Mouse (Mus musculus) kidney, postnatal 0 days (tissue): ENCODE results near the gene Plk4. TPM values are rescaled to one million over a fixed set of nuclear protein-coding genes. Genes with fewer than 3 reads are reported as not detected.
"Not testable (repeated sequence)": the region's sequence is repeated elsewhere in the genome, so short reads cannot be mapped to it uniquely, and the experiment has no call there.

Experiments
- ATAC-seq: fragments of 200-750 bp; cut with Nextera tagmentation; replicated peaks from 2 replicates; pipeline ENCODE4 v1.8.0; 2017; ENCODE audit warnings: low read depth, moderate number of reproducible peaks, moderate TSS enrichment, moderate library complexity; ENCODE audit not compliant: low FRiP score
- DNase-seq: peaks from one replicate; pipeline ENCODE4 v3.0.0-alpha.2; 2016; ENCODE audit warnings: low spot score
- H3K27ac ChIP-seq: fragments of 300-500 bp; sonication (generic); 2 replicates; pipeline ENCODE4 v1.5.1; 2014; ENCODE audit warnings: mild to moderate bottlenecking
- H3K27me3 ChIP-seq: fragments of 300-500 bp; sonication (generic); 2 replicates; pipeline ENCODE4 v1.6.1; 2014; ENCODE audit warnings: low read length, mixed read lengths; ENCODE audit not compliant: insufficient read depth
- H3K36me3 ChIP-seq: fragments of 300-500 bp; sonication (generic); 2 replicates; pipeline ENCODE4 v1.6.1; 2014; ENCODE audit warnings: low read length, mixed read lengths; ENCODE audit not compliant: insufficient read depth
- H3K4me1 ChIP-seq: fragments of 300-500 bp; sonication (generic); replicated peaks from 2 replicates; pipeline ENCODE4 v1.6.1; 2014; ENCODE audit warnings: antibody characterized with exemption, low read length, mixed read lengths; ENCODE audit not compliant: insufficient read depth
- H3K4me2 ChIP-seq: fragments of 300-500 bp; sonication (generic); 2 replicates; pipeline ENCODE4 v1.6.1; 2014; ENCODE audit warnings: mild to moderate bottlenecking, low read length, moderate library complexity, mixed read lengths
- H3K4me3 ChIP-seq: fragments of 300-500 bp; sonication (generic); replicated peaks from 2 replicates; pipeline ENCODE4 v1.5.1; 2014; ENCODE audit warnings: low read depth, low read length
- H3K9ac ChIP-seq: fragments of 300-500 bp; sonication (generic); 2 replicates; pipeline ENCODE4 v1.6.1; 2014; ENCODE audit warnings: low read depth, low read length
- H3K9me3 ChIP-seq: fragments of 300-500 bp; sonication (generic); replicated peaks from 2 replicates; pipeline ENCODE4 v1.6.1; 2016; ENCODE audit warnings: low read length, inconsistent platforms, mixed read lengths
- CTCF ChIP-seq: IDR thresholded peaks from 2 replicates; pipeline ENCODE4 v1.5.1; 2016; ENCODE audit warnings: antibody characterized with exemption, low read depth, mild to moderate bottlenecking, moderate library complexity
- WGBS: fragments of 180-500 bp; shearing (Covaris S2); extraction: QIAGEN DNeasy Blood & Tissue Kit; methylation state at CpG from one replicate; pipeline ENCODE4 v1.1.7; 2014; 5-methylcytosine and 5-hydroxymethylcytosine counted together
- polyA plus RNA-seq: library from polyadenylated mRNA; unstranded; fragments of >200 nt; fragmentation: Nextera tagmentation; extraction: Ambion mirVana; gene quantifications from 2 replicates; pipeline ENCODE4 v1.2.1, GENCODE M21; 2015

Plk4 gene
- polyA plus RNA-seq, 1 experiment from 2014 or later = 24.7 TPM

GRCm38 (mm10) chr3:40800373-40800823 is 579 bp downstream of the Plk4 start:
- Histone ChIP-seq H3K4me1 (no peaks in the 10 kb centered on the region), H3K4me3 (peak overlapping the region; percentile 98), H3K9ac (peak overlapping the region; percentile 82), H3K36me3 (peaks cover 10% of the 10 kb centered on the region), H3K9me3 (no peaks in the 10 kb centered on the region), H3K27me3 (no peaks in the 10 kb centered on the region), H3K27ac (peak overlapping the region; percentile 73), H3K4me2 (peak overlapping the region; percentile 97)
- no peak for TF ChIP-seq CTCF
- 2% methylated on average over 33 of the region's 37 CpGs for WGBS
- DNase-seq (no peak), ATAC-seq (peak; percentile 77; the same call in 1 of the 2 replicates)

GRCm38 (mm10) chr3:40806871-40807270 is 7.1 kb downstream of the Plk4 start:
- H3K4me1 ChIP-seq = no peaks in the 10 kb centered on the region
- whole genome bisulfite sequencing = 30% methylated on average over 2 of the region's 2 CpGs
- no peak overlapping the region for H3K9ac ChIP-seq
- no peaks in the 10 kb centered on the region for H3K27me3 ChIP-seq
- peaks cover 17% of the 10 kb centered on the region for H3K36me3 ChIP-seq
- peak; percentile 15 for DNase-seq
- H3K4me3 ChIP-seq = no peak overlapping the region
- no peak overlapping the region for H3K27ac ChIP-seq
- H3K9me3 ChIP-seq = no peaks in the 10 kb centered on the region
- no peak overlapping the region for H3K4me2 ChIP-seq
- TF ChIP-seq CTCF = no peak
- ATAC-seq = no peak

GRCm38 (mm10) chr3:40808686-40809085 is 8.9 kb downstream of the Plk4 start:
- Histone ChIP-seq H3K9ac (no peak overlapping the region), H3K27ac (no peak overlapping the region), H3K4me1 (no peaks in the 10 kb centered on the region), H3K4me2 (no peak overlapping the region), H3K27me3 (no peaks in the 10 kb centered on the region), H3K9me3 (no peaks in the 10 kb centered on the region), H3K36me3 (peaks cover 25% of the 10 kb centered on the region), H3K4me3 (no peak overlapping the region)
- WGBS = 92% methylated on average over 10 of the region's 10 CpGs
- TF ChIP-seq CTCF = no peak
- no peak for DNase-seq
- no peak for ATAC-seq

- Histone ChIP-seq H3K27me3 (no peaks in the 10 kb centered on the region), H3K9ac (no peak overlapping the region), H3K9me3 (no peaks in the 10 kb centered on the region), H3K4me1 (no peaks in the 10 kb centered on the region), H3K27ac (no peak overlapping the region), H3K4me2 (no peak overlapping the region), H3K36me3 (peaks cover 30% of the 10 kb centered on the region), H3K4me3 (no peak overlapping the region)
- TF ChIP-seq CTCF = no peak
- ATAC-seq (no peak), DNase-seq (no peak)
- WGBS = 84% methylated on average over 2 of the region's 2 CpGs
Measured at GRCm38 (mm10) chr3:40809894-40810293, 10.1 kb downstream of the Plk4 start.

- H3K4me1 ChIP-seq = no peaks in the 10 kb centered on the region
- H3K27ac ChIP-seq = no peak overlapping the region
- H3K9me3 ChIP-seq = no peaks in the 10 kb centered on the region
- H3K36me3 ChIP-seq = peaks cover 22% of the 10 kb centered on the region; the same call in 1 of the 2 replicates
- no peak for TF ChIP-seq CTCF
- H3K9ac ChIP-seq = no peak overlapping the region
- no peak overlapping the region for H3K4me2 ChIP-seq
- H3K27me3 ChIP-seq = no peaks in the 10 kb centered on the region
- no peak for DNase-seq
- no peak for ATAC-seq
- 91% methylated on average over 2 of the region's 2 CpGs for WGBS
- H3K4me3 ChIP-seq = no peak overlapping the region
Measured at GRCm38 (mm10) chr3:40813275-40813674, 13.5 kb downstream of the Plk4 start.

GRCm38 (mm10) chr3:40845521-40845920 is 45.7 kb downstream of the Plk4 start:
- not testable (repeated sequence) for H3K36me3 ChIP-seq, H3K27ac ChIP-seq, ATAC-seq, H3K4me3 ChIP-seq, H3K27me3 ChIP-seq, H3K9me3 ChIP-seq, H3K9ac ChIP-seq, H3K4me1 ChIP-seq
- peak; percentile 1 for DNase-seq
- peak overlapping the region; percentile 56 for H3K4me2 ChIP-seq
- WGBS = 71% methylated on average over 6 of the region's 6 CpGs

- under 1% methylated on average over 34 of the region's 39 CpGs for WGBS
- DNase-seq (peak; percentile 98), ATAC-seq (peak; percentile 99)
- H3K4me1 ChIP-seq, H3K27me3 ChIP-seq, H3K36me3 ChIP-seq, H3K9me3 ChIP-seq: not testable (repeated sequence)
- TF ChIP-seq CTCF = peak; percentile 75
- peak within 1 kb of the TSS; percentile 86 for H3K27ac ChIP-seq
- H3K4me2 ChIP-seq = peak within 1 kb of the TSS; percentile 68
- peak within 1 kb of the TSS; percentile 42 for H3K4me3 ChIP-seq
- peak within 1 kb of the TSS; percentile 52; the same call in 1 of the 2 replicates for H3K9ac ChIP-seq
Measured at GRCm38 (mm10) chr3:40846473-40846956, 46.7 kb downstream of the Plk4 start, which contains the start of gene Mfsd8. Gene Mfsd8 (minus strand): TSS chr3:40846886.

- DNase-seq, ATAC-seq, H3K4me1 ChIP-seq, H3K27me3 ChIP-seq, H3K36me3 ChIP-seq, H3K9me3 ChIP-seq: not testable (repeated sequence)
- H3K4me2 ChIP-seq = peak within 1 kb of the TSS; percentile 68
- WGBS = no CpG with 5 or more reads among the region's 4 CpGs
- peak within 1 kb of the TSS; percentile 42 for H3K4me3 ChIP-seq
- peak within 1 kb of the TSS; percentile 86 for H3K27ac ChIP-seq
- H3K9ac ChIP-seq = peak within 1 kb of the TSS; percentile 52; the same call in 1 of the 2 replicates
Measured at GRCm38 (mm10) chr3:40846957-40847017, 47.0 kb downstream of the Plk4 start, which contains the start of gene Abhd18. Gene Abhd18 (plus strand): TSS chr3:40846970.
